Mouse (Mus musculus): ENCODE measurements around the gene Dnajc10. TPM values are rescaled to one million over a fixed set of nuclear protein-coding genes. Genes with fewer than 3 reads are reported as not detected.

Dnajc10 gene
- total and polyA plus RNA-seq, 2 experiments from 2014 or later, result 58.2 to 63.4 TPM

- 90% methylated on average over 6 of the region's 6 CpGs for WGBS
Measured at GRCm38 (mm10) chr2:80327272-80327671, 12.0 kb downstream of the Dnajc10 start.

DNA sequence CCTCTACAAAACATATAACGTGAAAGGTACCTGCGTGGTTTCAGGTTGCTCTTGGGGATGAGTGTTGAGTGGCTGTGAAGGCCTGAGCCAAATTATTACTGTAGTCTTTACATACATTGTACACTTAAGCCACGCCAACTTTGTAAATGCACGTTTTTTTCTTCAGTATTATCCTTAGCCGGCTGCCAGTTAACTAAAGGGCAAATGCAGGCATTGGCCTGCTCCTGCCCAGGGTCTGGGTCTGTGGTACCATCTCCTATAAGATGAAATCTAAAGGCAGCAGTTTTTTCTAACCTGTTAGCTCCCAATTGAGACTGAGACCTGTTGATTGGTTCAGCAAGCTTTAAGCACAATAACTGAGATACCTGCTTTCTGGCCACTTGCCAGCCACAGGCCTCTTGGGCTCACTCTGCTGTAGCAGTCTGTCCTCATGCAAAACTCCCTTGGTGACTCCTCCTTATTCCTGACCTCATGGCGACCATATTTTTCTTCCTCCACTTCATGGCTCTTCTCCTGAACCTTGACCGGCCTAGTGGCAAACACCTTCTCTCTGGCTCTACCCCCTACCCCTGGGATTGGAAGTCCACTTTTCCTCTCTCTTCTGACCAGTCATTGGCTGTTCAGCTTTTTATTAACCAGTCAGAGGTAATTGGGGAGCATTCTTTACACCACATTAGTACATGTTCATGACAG is 13.8 kb downstream of the Dnajc10 start:
- 94% methylated on average over 7 of the region's 7 CpGs for WGBS
- TF ChIP-seq CTCF (IDR thresholded peaks at IDR 0.05; ENCODE audit: low read depth), result no peak
- no peak overlapping the region for H3K27ac ChIP-seq
- DNase-seq (ENCODE audit: low spot score) (no peak), ATAC-seq (no peak)
- no peaks in the 10 kb centered on the region for H3K4me1 ChIP-seq (ENCODE audit: insufficient read depth, low read length)
- no peak overlapping the region for H3K4me3 ChIP-seq (ENCODE audit: low read length)
- H3K9me3 ChIP-seq (ENCODE audit: low read length), result no peaks in the 10 kb centered on the region
- peaks cover 34% of the 10 kb centered on the region for H3K36me3 ChIP-seq (ENCODE audit: insufficient read depth, low read length)
- no peak overlapping the region for H3K4me2 ChIP-seq (ENCODE audit: low read depth, low read length)
- H3K9ac ChIP-seq (replicated peaks; ENCODE audit: low read length), result no peak overlapping the region
- no peaks in the 10 kb centered on the region for H3K27me3 ChIP-seq (ENCODE audit: insufficient read depth, low read length)

More at GRCm38 (mm10) chr2:80327272-80327671, 12.0 kb downstream of the Dnajc10 start:
- no peaks in the 10 kb centered on the region for H3K4me1 ChIP-seq (ENCODE audit: insufficient read depth, low read length)
- no peak overlapping the region for H3K4me2 ChIP-seq (ENCODE audit: low read depth, low read length)
- ATAC-seq (no peak), DNase-seq (ENCODE audit: low spot score) (no peak)
- peaks cover 31% of the 10 kb centered on the region for H3K36me3 ChIP-seq (ENCODE audit: insufficient read depth, low read length)
- H3K27me3 ChIP-seq (ENCODE audit: insufficient read depth, low read length), result no peaks in the 10 kb centered on the region
- no peak overlapping the region for H3K27ac ChIP-seq
- no peak overlapping the region for H3K4me3 ChIP-seq (ENCODE audit: low read length)
- TF ChIP-seq CTCF (IDR thresholded peaks at IDR 0.05; ENCODE audit: low read depth), result no peak
- no peaks in the 10 kb centered on the region for H3K9me3 ChIP-seq (ENCODE audit: low read length)
- H3K9ac ChIP-seq (replicated peaks; ENCODE audit: low read length), result no peak overlapping the region

DNA sequence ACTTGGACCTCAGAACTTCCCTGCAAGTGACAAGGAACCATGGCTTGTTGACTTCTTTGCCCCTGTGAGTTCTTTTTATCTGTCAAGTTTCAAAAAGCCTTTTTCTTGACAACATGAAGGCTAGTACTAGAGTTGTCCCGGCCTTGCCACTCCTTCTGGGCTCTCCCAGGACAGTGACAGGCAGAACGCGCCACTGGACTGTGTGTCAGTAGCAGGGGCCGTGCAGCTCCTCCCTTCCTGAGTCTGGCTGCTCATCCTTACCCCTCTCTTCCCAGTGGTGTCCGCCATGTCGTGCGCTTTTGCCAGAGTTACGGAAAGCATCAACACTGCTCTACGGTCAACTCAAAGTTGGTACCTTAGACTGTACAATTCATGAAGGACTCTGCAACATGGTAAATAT is 25.3 kb downstream of the Dnajc10 start:
- Histone ChIP-seq H3K27ac (no peak overlapping the region), H3K9me3 (ENCODE audit: low read length) (no peaks in the 10 kb centered on the region), H3K36me3 (ENCODE audit: insufficient read depth, low read length) (peaks cover 65% of the 10 kb centered on the region), H3K27me3 (ENCODE audit: insufficient read depth, low read length) (no peaks in the 10 kb centered on the region), H3K4me3 (ENCODE audit: low read length) (no peak overlapping the region), H3K9ac (replicated peaks; ENCODE audit: low read length) (no peak overlapping the region), H3K4me1 (ENCODE audit: insufficient read depth, low read length) (no peaks in the 10 kb centered on the region), H3K4me2 (ENCODE audit: low read depth, low read length) (no peak overlapping the region)
- DNase-seq (ENCODE audit: low spot score), result no peak
- ATAC-seq, result no peak
- no peak for TF ChIP-seq CTCF (IDR thresholded peaks at IDR 0.05; ENCODE audit: low read depth)
- WGBS, result 98% methylated on average over 9 of the region's 9 CpGs

- no peak overlapping the region for H3K27ac ChIP-seq
- no peak for TF ChIP-seq CTCF (IDR thresholded peaks at IDR 0.05; ENCODE audit: low read depth)
- no peak overlapping the region for H3K4me2 ChIP-seq (ENCODE audit: low read depth, low read length)
- no peaks in the 10 kb centered on the region for H3K27me3 ChIP-seq (ENCODE audit: insufficient read depth, low read length)
- no peaks in the 10 kb centered on the region for H3K9me3 ChIP-seq (ENCODE audit: low read length)
- no peak overlapping the region for H3K4me3 ChIP-seq (ENCODE audit: low read length)
- H3K36me3 ChIP-seq (ENCODE audit: insufficient read depth, low read length), result peaks cover 31% of the 10 kb centered on the region; the same call in 1 of the 2 replicates
- DNase-seq (ENCODE audit: low spot score), result no peak
- 86% methylated on average over 4 of the region's 4 CpGs for WGBS
- no peak overlapping the region for H3K9ac ChIP-seq (replicated peaks; ENCODE audit: low read length)
- H3K4me1 ChIP-seq (ENCODE audit: insufficient read depth, low read length), result no peaks in the 10 kb centered on the region
- ATAC-seq, result no peak
Measured at GRCm38 (mm10) chr2:80354531-80354930, 39.3 kb downstream of the Dnajc10 start.

DNA sequence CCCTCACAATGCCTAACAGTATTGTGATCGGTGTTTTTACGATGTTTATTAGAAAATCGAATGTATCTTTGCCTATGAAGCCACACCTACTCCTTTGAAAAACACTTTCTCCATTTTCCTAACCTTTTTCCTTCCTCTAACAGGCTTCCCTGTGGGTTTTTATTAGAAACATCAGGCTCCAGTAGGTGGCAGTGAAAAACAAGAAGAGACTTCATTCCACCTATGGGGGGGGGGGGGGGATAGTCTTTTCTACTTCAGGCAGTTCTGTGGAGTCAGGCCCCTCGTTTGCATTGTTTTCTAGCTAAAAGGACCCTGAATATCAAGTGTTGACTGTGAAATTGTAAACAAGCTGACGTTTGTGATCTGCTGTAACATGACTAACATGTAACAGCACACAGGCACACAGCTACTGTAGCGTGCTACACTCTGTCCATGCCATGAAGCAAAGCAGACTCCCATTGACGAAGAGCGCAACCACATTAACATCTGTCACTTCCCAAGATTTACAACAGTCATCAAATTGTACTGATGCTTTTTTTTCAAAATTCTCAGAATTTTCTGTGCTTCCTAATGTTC is 41.5 kb downstream of the Dnajc10 start:
- Histone ChIP-seq H3K36me3 (ENCODE audit: insufficient read depth, low read length) (peaks cover 22% of the 10 kb centered on the region; the same call in 1 of the 2 replicates), H3K4me1 (ENCODE audit: insufficient read depth, low read length) (no peaks in the 10 kb centered on the region), H3K9ac (replicated peaks; ENCODE audit: low read length) (no peak overlapping the region), H3K9me3 (ENCODE audit: low read length) (no peaks in the 10 kb centered on the region), H3K4me3 (ENCODE audit: low read length) (no peak overlapping the region), H3K4me2 (ENCODE audit: low read depth, low read length) (no peak overlapping the region), H3K27ac (no peak overlapping the region), H3K27me3 (ENCODE audit: insufficient read depth, low read length) (no peaks in the 10 kb centered on the region)
- ATAC-seq, result peak; percentile 69
- TF ChIP-seq CTCF (IDR thresholded peaks at IDR 0.05; ENCODE audit: low read depth), result peak; percentile 69
- DNase-seq (ENCODE audit: low spot score), result peak; percentile 71
- 57% methylated on average over 8 of the region's 8 CpGs for WGBS

DNA sequence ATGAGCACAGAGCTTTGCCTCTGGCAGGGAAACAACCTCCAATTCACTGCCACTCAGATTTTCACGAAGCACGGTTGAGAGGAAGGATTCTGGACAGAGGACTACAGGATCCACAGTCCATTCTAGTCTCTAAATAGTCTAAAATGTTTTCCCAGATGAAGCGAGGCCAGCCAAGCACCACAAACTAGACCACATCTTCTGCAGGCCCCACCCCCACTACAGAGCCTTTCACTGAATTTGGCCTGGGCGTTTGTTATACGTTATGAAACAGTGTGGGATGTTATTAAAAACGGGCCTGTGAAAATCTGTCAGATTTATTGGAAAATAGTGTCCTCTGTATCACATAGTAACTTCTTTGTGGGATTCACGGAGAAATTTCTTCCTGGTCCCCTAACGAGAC is 56.2 kb downstream of the Dnajc10 start:
- Histone ChIP-seq H3K4me2 (ENCODE audit: low read depth, low read length) (no peak overlapping the region), H3K4me3 (ENCODE audit: low read length) (no peak overlapping the region), H3K9me3 (ENCODE audit: low read length) (no peaks in the 10 kb centered on the region), H3K9ac (replicated peaks; ENCODE audit: low read length) (no peak overlapping the region), H3K36me3 (ENCODE audit: insufficient read depth, low read length) (no peaks in the 10 kb centered on the region), H3K27me3 (ENCODE audit: insufficient read depth, low read length) (no peaks in the 10 kb centered on the region), H3K27ac (no peak overlapping the region), H3K4me1 (ENCODE audit: insufficient read depth, low read length) (no peaks in the 10 kb centered on the region)
- no peak for ATAC-seq
- no peak for DNase-seq (ENCODE audit: low spot score)
- TF ChIP-seq CTCF (IDR thresholded peaks at IDR 0.05; ENCODE audit: low read depth), result no peak
- 78% methylated on average over 8 of the region's 8 CpGs for WGBS

DNA sequence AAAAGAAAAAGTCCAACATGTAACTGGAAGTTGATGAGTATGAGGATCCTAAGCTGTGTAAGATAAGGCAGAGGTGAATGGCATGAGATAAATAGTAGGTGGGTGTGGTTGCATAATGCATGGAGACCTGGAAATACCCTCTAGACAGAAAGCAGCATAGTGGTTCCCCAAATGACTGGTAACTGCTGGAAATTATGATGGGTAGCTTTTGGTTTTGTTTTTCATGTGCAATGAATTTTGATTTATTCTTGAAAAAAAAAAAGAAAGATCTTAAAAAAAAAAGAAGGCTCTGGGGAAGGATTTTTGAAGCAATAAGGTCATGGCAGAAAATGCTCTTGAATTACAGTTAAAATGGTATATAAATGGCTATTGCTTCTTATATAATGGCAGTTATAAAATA is 59.6 kb downstream of the Dnajc10 start:
- Histone ChIP-seq H3K4me1 (ENCODE audit: insufficient read depth, low read length) (no peaks in the 10 kb centered on the region), H3K36me3 (ENCODE audit: insufficient read depth, low read length) (no peaks in the 10 kb centered on the region), H3K27me3 (ENCODE audit: insufficient read depth, low read length) (no peaks in the 10 kb centered on the region), H3K4me2 (ENCODE audit: low read depth, low read length) (no peak overlapping the region), H3K4me3 (ENCODE audit: low read length) (no peak overlapping the region), H3K9me3 (ENCODE audit: low read length) (no peaks in the 10 kb centered on the region), H3K9ac (replicated peaks; ENCODE audit: low read length) (no peak overlapping the region), H3K27ac (no peak overlapping the region)
- no peak for DNase-seq (ENCODE audit: low spot score)
- ATAC-seq, result no peak
- TF ChIP-seq CTCF (IDR thresholded peaks at IDR 0.05; ENCODE audit: low read depth), result no peak

Measured in hindbrain, postnatal 0 days (tissue).